Mouse (Mus musculus) hindbrain, embryonic 11.5 days (tissue): ENCODE measurements around the gene Pex1. TPM values are rescaled to one million over a fixed set of nuclear protein-coding genes. Genes with fewer than 3 reads are reported as not detected.
A peak's percentile ranks its signal among the peaks of the same experiment; 100 is the strongest.

ENCODE experiments used
- ATAC-seq: fragments of 200-750 bp; cut with Nextera tagmentation; 2 replicates; pipeline ENCODE4 v1.8.0; 2017; ENCODE audit warnings: mild to moderate bottlenecking, moderate TSS enrichment, moderate library complexity; ENCODE audit not compliant: low FRiP score
- DNase-seq: peaks from one replicate; pipeline ENCODE4 v3.0.0-alpha.2; 2015; ENCODE audit warnings: low spot score
- H3K27ac ChIP-seq: fragments of 300-500 bp; sonication (generic); 2 replicates; pipeline ENCODE4 v1.5.1; 2014; ENCODE audit warnings: mild to moderate bottlenecking, low read depth, low read length
- H3K27me3 ChIP-seq: fragments of 300-500 bp; sonication (generic); 2 replicates; pipeline ENCODE4 v1.6.1; 2014; ENCODE audit warnings: mild to moderate bottlenecking, low read length, moderate library complexity, mixed read lengths; ENCODE audit not compliant: control insufficient read depth, insufficient read depth
- H3K36me3 ChIP-seq: fragments of 300-500 bp; sonication (generic); 2 replicates; pipeline ENCODE4 v1.6.1; 2014; ENCODE audit warnings: mild to moderate bottlenecking, low read length, moderate library complexity, mixed read lengths; ENCODE audit not compliant: control insufficient read depth, insufficient read depth
- H3K4me1 ChIP-seq: fragments of 300-500 bp; sonication (generic); replicated peaks from 2 replicates; pipeline ENCODE4 v1.6.1; 2014; ENCODE audit warnings: low read length, mixed read lengths; ENCODE audit not compliant: control insufficient read depth, insufficient read depth
- H3K4me2 ChIP-seq: fragments of 300-500 bp; sonication (generic); replicated peaks from 2 replicates; pipeline ENCODE4 v1.6.1; 2014; ENCODE audit warnings: mild to moderate bottlenecking, low read depth, low read length
- H3K4me3 ChIP-seq: fragments of 300-500 bp; sonication (generic); 2 replicates; pipeline ENCODE4 v1.5.1; 2014; ENCODE audit warnings: low read depth, low read length
- H3K9ac ChIP-seq: fragments of 300-500 bp; sonication (generic); 2 replicates; pipeline ENCODE4 v1.6.1; 2014; ENCODE audit warnings: low read depth, low read length
- H3K9me3 ChIP-seq: fragments of 300-500 bp; sonication (generic); 2 replicates; pipeline ENCODE4 v1.6.1; 2016; ENCODE audit warnings: low read length; ENCODE audit not compliant: control insufficient read depth
- WGBS: fragments of 180-500 bp; shearing (Covaris S2); extraction: QIAGEN DNeasy Blood & Tissue Kit; methylation state at CpG from one replicate; pipeline ENCODE4 v1.1.7; 2014; 5-methylcytosine and 5-hydroxymethylcytosine counted together
- polyA plus RNA-seq: library from polyadenylated mRNA; unstranded; fragments of >200 nt; fragmentation: Nextera tagmentation; extraction: Ambion mirVana; gene quantifications from 2 replicates; pipeline ENCODE4 v1.2.1, GENCODE M21; 2014

The Pex1 gene
- polyA plus RNA-seq, result 16.7 and 18.5 TPM in 2 replicates

DNA sequence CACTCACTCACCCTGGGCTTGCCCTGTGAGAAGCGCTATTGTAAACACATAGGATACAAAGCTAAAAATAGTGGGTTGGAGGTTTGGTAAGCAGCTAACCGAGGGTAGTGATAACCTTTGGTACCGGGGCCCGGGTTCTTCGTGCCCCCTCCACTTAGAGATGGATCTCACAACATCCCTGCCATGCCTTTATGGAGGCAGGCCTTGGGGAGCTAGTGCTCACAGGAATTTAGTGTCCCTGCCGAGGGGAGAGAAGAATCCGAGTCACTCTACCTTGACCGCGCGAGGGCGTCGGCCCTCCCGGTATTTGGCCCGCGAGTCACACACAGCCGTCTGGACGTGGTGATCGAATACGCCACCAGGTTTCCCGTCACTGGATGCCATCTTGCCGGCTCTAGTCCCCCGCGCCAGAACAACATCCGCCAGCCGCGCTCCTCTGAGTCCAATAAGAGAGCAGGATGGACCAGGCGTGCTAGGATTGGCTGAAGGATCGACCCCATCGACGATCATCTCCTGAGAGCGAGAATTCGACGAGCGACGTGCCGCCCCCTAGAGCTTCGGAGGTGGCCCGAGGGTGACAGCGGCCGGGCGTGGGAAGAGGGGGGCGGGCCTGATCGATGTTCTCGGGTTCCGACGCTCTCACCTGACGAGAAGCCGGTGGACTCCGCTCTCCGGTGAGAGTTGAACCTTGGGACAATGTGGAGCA lies at the start of gene Pex1:
TSS of gene Pex1 (plus strand) at position 374 of the 706 bp plus-strand sequence.
- WGBS, result 1% methylated on average over 50 of the region's 50 CpGs
- no peaks in the 10 kb centered on the region for H3K9me3 ChIP-seq

DNA sequence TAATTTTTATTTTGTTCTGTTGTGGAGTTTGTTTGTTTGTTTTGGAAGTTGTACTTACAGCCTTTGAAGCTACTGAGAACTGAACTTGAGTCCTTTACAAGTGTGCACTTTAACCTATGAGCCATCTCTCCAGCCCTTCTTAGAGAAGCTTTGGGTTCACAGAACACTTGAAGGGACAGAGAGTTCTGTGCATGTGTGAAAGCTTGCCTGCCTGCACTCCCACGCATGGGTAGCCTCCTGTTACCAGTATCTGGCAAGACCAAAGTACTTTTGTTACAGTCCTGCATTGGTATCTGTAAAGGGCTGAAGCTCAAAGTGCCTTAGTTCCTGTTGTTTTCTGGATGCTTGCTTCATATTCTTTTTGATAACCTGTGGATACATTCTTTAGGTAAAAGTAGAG lies 49.6 kb upstream of the Pex1 start:
- Histone ChIP-seq H3K27ac (no peak overlapping the region), H3K27me3 (no peaks in the 10 kb centered on the region), H3K4me1 (no peaks in the 10 kb centered on the region), H3K4me3 (no peak overlapping the region), H3K9me3 (no peaks in the 10 kb centered on the region), H3K4me2 (no peak overlapping the region), H3K9ac (no peak overlapping the region), H3K36me3 (0 out of 2 replicates have a peak, but pooled peaks cover 2% of the 10 kb centered on the region)
- DNase-seq (no peak), ATAC-seq (no peak)
- WGBS, result 91% methylated on average over 1 of the region's 1 CpGs

More for the DNA sequence above, at the start of gene Pex1:
- ATAC-seq (peak; percentile 99), DNase-seq (peak; percentile 94)
- Histone ChIP-seq H3K4me2 (peak within 1 kb of the TSS; percentile 69), H3K36me3 (no peaks in the 10 kb centered on the region), H3K4me1 (no peaks in the 10 kb centered on the region), H3K27me3 (no peaks in the 10 kb centered on the region), H3K27ac (no peak within 1 kb of the TSS), H3K9ac (peak within 1 kb of the TSS; percentile 71), H3K4me3 (peak within 1 kb of the TSS; percentile 85)

- Histone ChIP-seq H3K4me3 (no peak overlapping the region), H3K9me3 (no peaks in the 10 kb centered on the region), H3K27me3 (no peaks in the 10 kb centered on the region), H3K9ac (no peak overlapping the region), H3K36me3 (0 out of 2 replicates have a peak, but pooled peaks cover 2% of the 10 kb centered on the region), H3K4me1 (no peaks in the 10 kb centered on the region), H3K27ac (no peak overlapping the region), H3K4me2 (no peak overlapping the region)
- DNase-seq (no peak), ATAC-seq (no peak)
- whole genome bisulfite sequencing, result 97% methylated on average over 1 of the region's 1 CpGs
These were observed 44.4 kb upstream of the Pex1 start for GRCm38 (mm10) chr5:3551481-3551880.

- Histone ChIP-seq H3K27ac (no peak overlapping the region), H3K4me3 (no peak overlapping the region), H3K27me3 (no peaks in the 10 kb centered on the region), H3K4me2 (no peak overlapping the region), H3K4me1 (no peaks in the 10 kb centered on the region), H3K9ac (no peak overlapping the region), H3K36me3 (no peaks in the 10 kb centered on the region), H3K9me3 (no peaks in the 10 kb centered on the region)
- 84% methylated on average over 2 of the region's 2 CpGs for WGBS
- no peak for ATAC-seq
- DNase-seq, result no peak
These were observed 41.7 kb upstream of the Pex1 start for GRCm38 (mm10) chr5:3554198-3554597.

DNA sequence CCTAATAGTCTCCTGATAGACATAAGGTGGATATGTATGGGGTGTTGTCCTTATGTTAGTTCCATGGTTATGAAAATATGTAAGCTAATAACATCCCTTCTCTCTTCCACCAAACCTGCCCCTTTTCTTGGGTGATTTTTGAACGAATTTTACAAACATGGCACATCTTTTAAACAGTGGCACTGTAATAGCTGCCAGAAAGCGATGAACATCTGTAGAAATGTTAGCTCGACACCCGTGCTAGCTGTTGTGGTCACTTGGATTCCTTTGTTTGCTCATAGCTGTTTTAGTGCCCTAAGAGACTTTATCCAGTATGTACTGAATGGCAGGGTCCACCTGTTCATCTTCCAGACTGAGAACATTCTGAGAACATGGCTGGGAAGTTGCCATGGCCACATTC lies 24.6 kb upstream of the Pex1 start, which contains the start of gene 1700109H08Rik:
TSS of gene 1700109H08Rik (plus strand) at position 301 of the 400 bp plus-strand sequence.
- ATAC-seq, result no peak
- no peak within 1 kb of the TSS for H3K4me3 ChIP-seq
- no peak within 1 kb of the TSS for H3K4me2 ChIP-seq
- H3K9me3 ChIP-seq, result no peaks in the 10 kb centered on the region
- no peaks in the 10 kb centered on the region for H3K27me3 ChIP-seq
- no peak for DNase-seq
- H3K4me1 ChIP-seq, result no peaks in the 10 kb centered on the region
- no peak within 1 kb of the TSS for H3K27ac ChIP-seq
- H3K9ac ChIP-seq, result no peak within 1 kb of the TSS
- WGBS, result 97% methylated on average over 4 of the region's 4 CpGs
- peaks cover 30% of the 10 kb centered on the region for H3K36me3 ChIP-seq

GRCm38 (mm10) chr5:3574825-3575224 lies 21.0 kb upstream of the Pex1 start:
- no peaks in the 10 kb centered on the region for H3K9me3 ChIP-seq
- H3K27me3 ChIP-seq, result no peaks in the 10 kb centered on the region
- H3K4me3 ChIP-seq, result no peak overlapping the region
- no peak overlapping the region for H3K4me2 ChIP-seq
- no peak for DNase-seq
- no peak overlapping the region for H3K27ac ChIP-seq
- no peak overlapping the region for H3K9ac ChIP-seq
- no peaks in the 10 kb centered on the region for H3K4me1 ChIP-seq
- WGBS, result 94% methylated on average over 2 of the region's 2 CpGs
- peaks cover 42% of the 10 kb centered on the region for H3K36me3 ChIP-seq
- ATAC-seq, result no peak

DNA sequence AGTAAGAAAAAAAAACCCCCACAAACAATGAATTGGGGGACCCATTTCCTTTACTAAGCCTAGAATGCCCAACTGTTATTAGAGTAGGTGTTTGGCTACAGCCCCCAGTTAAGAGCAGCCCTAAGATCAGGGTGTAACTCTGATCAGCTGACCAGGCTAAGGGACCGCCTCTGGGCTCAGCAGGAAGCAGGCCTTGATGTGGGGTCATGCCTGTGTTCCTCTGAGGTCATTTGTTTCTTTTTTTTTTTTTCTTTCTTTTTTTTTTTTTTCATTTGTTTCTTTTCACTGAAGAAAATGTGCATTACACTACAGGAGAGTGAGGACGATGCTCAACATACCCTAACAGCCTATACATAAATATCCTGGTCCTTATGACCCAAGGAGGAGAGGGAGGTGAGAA lies 17.9 kb upstream of the Pex1 start:
- Histone ChIP-seq H3K4me3 (no peak overlapping the region), H3K9me3 (no peaks in the 10 kb centered on the region), H3K4me2 (no peak overlapping the region), H3K27ac (no peak overlapping the region), H3K4me1 (no peaks in the 10 kb centered on the region), H3K36me3 (peaks cover 30% of the 10 kb centered on the region), H3K9ac (no peak overlapping the region), H3K27me3 (no peaks in the 10 kb centered on the region)
- WGBS, result 84% methylated on average over 2 of the region's 2 CpGs
- DNase-seq (no peak), ATAC-seq (no peak)

- Histone ChIP-seq H3K9ac (no peak overlapping the region), H3K9me3 (no peaks in the 10 kb centered on the region), H3K36me3 (peaks cover 28% of the 10 kb centered on the region), H3K4me1 (no peaks in the 10 kb centered on the region), H3K27ac (no peak overlapping the region), H3K27me3 (no peaks in the 10 kb centered on the region), H3K4me2 (no peak overlapping the region), H3K4me3 (no peak overlapping the region)
- no peak for DNase-seq
- ATAC-seq, result no peak
- WGBS, result 95% methylated on average over 7 of the region's 7 CpGs
These were observed 16.8 kb upstream of the Pex1 start for GRCm38 (mm10) chr5:3579066-3579465.

- Histone ChIP-seq H3K36me3 (no peaks in the 10 kb centered on the region), H3K4me3 (peak within 1 kb of the TSS; percentile 85), H3K4me2 (peak within 1 kb of the TSS; percentile 69), H3K27me3 (no peaks in the 10 kb centered on the region), H3K9me3 (no peaks in the 10 kb centered on the region), H3K4me1 (no peaks in the 10 kb centered on the region), H3K27ac (no peak within 1 kb of the TSS), H3K9ac (peak within 1 kb of the TSS; percentile 71)
- DNase-seq, result peak; percentile 80
- peak; percentile 88 for ATAC-seq
- under 1% methylated on average over 31 of the region's 31 CpGs for WGBS
These were observed 517 bp downstream of the Pex1 start, which contains the start of gene Rbm48 for GRCm38 (mm10) chr5:3596399-3596766. TSS of gene Rbm48 (minus strand) at chr5:3596585.
